Mouse (Mus musculus): ENCODE data around the gene Agr2.

DNA sequence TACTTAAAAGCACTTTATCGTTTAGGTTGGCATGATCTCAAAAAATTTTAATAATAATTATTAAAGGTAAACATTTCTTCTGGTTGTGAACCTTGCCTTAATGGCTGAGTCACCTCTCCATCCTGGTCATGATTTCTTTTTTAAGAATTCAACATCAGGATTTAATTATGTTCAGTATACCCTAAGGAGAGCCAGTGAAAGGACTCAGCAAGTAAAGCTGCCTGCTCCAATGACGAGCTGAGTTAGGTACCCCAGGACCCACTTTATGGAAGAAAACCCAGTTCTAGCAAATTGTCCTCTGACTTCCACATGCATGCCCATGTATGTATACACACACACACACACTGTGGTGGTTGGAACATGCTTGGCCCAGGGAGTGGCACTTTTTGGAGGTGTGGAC is 54.9 kb downstream of the Agr2 start:
- TF ChIP-seq CTCF (IDR thresholded peaks at IDR 0.05; ENCODE audit: insufficient read depth, low read length) (no peak), POLR2A (IDR thresholded peaks at IDR 0.05; ENCODE audit: borderline replicate concordance, extremely low read depth, low read depth, low read length) (no peak)
